Mouse (Mus musculus) kidney, postnatal 14 days (tissue): Measurements from ENCODE around the gene Mcm3ap.

ENCODE experiments used
- DNase-seq: peaks from one replicate; pipeline ENCODE4 v3.0.0; 2022; ENCODE audit warnings: mixed read lengths

The Mcm3ap gene

GRCm38 (mm10) chr10:76496366-76496765 lies 27.6 kb downstream of the Mcm3ap start:
- no peak for DNase-seq

GRCm38 (mm10) chr10:76497522-76497921 lies 28.8 kb downstream of the Mcm3ap start:
- DNase-seq = no peak

GRCm38 (mm10) chr10:76504271-76504943 lies 35.7 kb downstream of the Mcm3ap start:
- no peak for DNase-seq

GRCm38 (mm10) chr10:76505865-76506264 lies 37.1 kb downstream of the Mcm3ap start:
- DNase-seq = no peak

GRCm38 (mm10) chr10:76512965-76513583 lies 44.3 kb downstream of the Mcm3ap start:
- peak; percentile 77 for DNase-seq

GRCm38 (mm10) chr10:76530922-76531321 lies 62.2 kb downstream of the Mcm3ap start:
- DNase-seq = no peak

GRCm38 (mm10) chr10:76531375-76531774 lies 62.6 kb downstream of the Mcm3ap start, which contains the start of gene Lss:
TSS of gene Lss (plus strand) at chr10:76531588.
- peak; percentile 97 for DNase-seq

- DNase-seq = no peak
Measured at GRCm38 (mm10) chr10:76531828-76532227, 63.1 kb downstream of the Mcm3ap start.

- no peak for DNase-seq
Measured at GRCm38 (mm10) chr10:76535526-76535925, 66.8 kb downstream of the Mcm3ap start.

GRCm38 (mm10) chr10:76537619-76538018 lies 68.9 kb downstream of the Mcm3ap start:
- peak; percentile 40 for DNase-seq

GRCm38 (mm10) chr10:76541336-76542085 lies 72.8 kb downstream of the Mcm3ap start:
- DNase-seq = no peak

- no peak for DNase-seq
Measured at GRCm38 (mm10) chr10:76542636-76543375, 74.1 kb downstream of the Mcm3ap start.

GRCm38 (mm10) chr10:76546566-76546965 lies 77.8 kb downstream of the Mcm3ap start:
- DNase-seq = peak; percentile 56

GRCm38 (mm10) chr10:76548218-76548617 lies 79.5 kb downstream of the Mcm3ap start:
- no peak for DNase-seq

- DNase-seq = no peak
Measured at GRCm38 (mm10) chr10:76550458-76550857, 81.7 kb downstream of the Mcm3ap start.

GRCm38 (mm10) chr10:76551556-76551955 lies 82.8 kb downstream of the Mcm3ap start:
- DNase-seq = no peak

GRCm38 (mm10) chr10:76554061-76554460 lies 85.3 kb downstream of the Mcm3ap start:
- DNase-seq = no peak

- no peak for DNase-seq
Measured at GRCm38 (mm10) chr10:76561972-76562371, 93.2 kb downstream of the Mcm3ap start, which contains the start of gene Spatc1l. TSS of gene Spatc1l (plus strand) at chr10:76562272.
